Mouse (Mus musculus) midbrain, embryonic 11.5 days (tissue): ENCODE data around the gene Crtam. TPM values are rescaled to one million over a fixed set of nuclear protein-coding genes. Genes with fewer than 3 reads are reported as not detected.

Source experiments
- ATAC-seq: fragments of 200-750 bp; cut with Nextera tagmentation; 2 replicates; pipeline ENCODE4 v1.8.0; 2017; ENCODE audit warnings: moderate TSS enrichment, moderate library complexity; ENCODE audit not compliant: low FRiP score
- DNase-seq: peaks from one replicate; pipeline ENCODE4 v3.0.0; 2015; ENCODE audit warnings: low spot score; ENCODE audit errors: missing footprints
- H3K27ac ChIP-seq: fragments of 300-500 bp; sonication (generic); 2 replicates; pipeline ENCODE4 v1.5.1; 2014; ENCODE audit warnings: low read depth, low read length
- H3K27me3 ChIP-seq: fragments of 300-500 bp; sonication (generic); 2 replicates; pipeline ENCODE4 v1.6.1; 2014; ENCODE audit warnings: mild to moderate bottlenecking, low read length, moderate library complexity, mixed read lengths; ENCODE audit not compliant: control insufficient read depth, insufficient read depth
- H3K36me3 ChIP-seq: fragments of 300-500 bp; sonication (generic); 2 replicates; pipeline ENCODE4 v1.6.1; 2014; ENCODE audit warnings: mild to moderate bottlenecking, low read length, moderate library complexity, mixed read lengths; ENCODE audit not compliant: control insufficient read depth, insufficient read depth
- H3K4me1 ChIP-seq: fragments of 300-500 bp; sonication (generic); 2 replicates; pipeline ENCODE4 v1.6.1; 2014; ENCODE audit warnings: low read length; ENCODE audit not compliant: control insufficient read depth, insufficient read depth
- H3K4me2 ChIP-seq: fragments of 300-500 bp; sonication (generic); 2 replicates; pipeline ENCODE4 v1.6.1; 2014; ENCODE audit warnings: mild to moderate bottlenecking, moderate library complexity
- H3K4me3 ChIP-seq: fragments of 300-500 bp; sonication (generic); 2 replicates; pipeline ENCODE4 v1.5.1; 2014; ENCODE audit warnings: low read depth, low read length
- H3K9ac ChIP-seq: fragments of 300-500 bp; sonication (generic); 2 replicates; pipeline ENCODE4 v1.6.1; 2014; ENCODE audit warnings: low read length
- H3K9me3 ChIP-seq: fragments of 300-500 bp; sonication (generic); 2 replicates; pipeline ENCODE4 v1.6.1; 2016; ENCODE audit warnings: low read length; ENCODE audit not compliant: control insufficient read depth
- WGBS: fragments of 180-500 bp; shearing (Covaris S2); extraction: QIAGEN DNeasy Blood & Tissue Kit; methylation state at CpG from one replicate; pipeline ENCODE4 v1.1.7; 2014; 5-methylcytosine and 5-hydroxymethylcytosine counted together
- polyA plus RNA-seq: library from polyadenylated mRNA; unstranded; fragments of >200 nt; fragmentation: Nextera tagmentation; extraction: Ambion mirVana; gene quantifications from 2 replicates; pipeline ENCODE4 v1.2.1, GENCODE M21; 2014

Crtam gene
- polyA plus RNA-seq, result 0.07 TPM in 1 of 2 replicates, not detected in the other

DNA sequence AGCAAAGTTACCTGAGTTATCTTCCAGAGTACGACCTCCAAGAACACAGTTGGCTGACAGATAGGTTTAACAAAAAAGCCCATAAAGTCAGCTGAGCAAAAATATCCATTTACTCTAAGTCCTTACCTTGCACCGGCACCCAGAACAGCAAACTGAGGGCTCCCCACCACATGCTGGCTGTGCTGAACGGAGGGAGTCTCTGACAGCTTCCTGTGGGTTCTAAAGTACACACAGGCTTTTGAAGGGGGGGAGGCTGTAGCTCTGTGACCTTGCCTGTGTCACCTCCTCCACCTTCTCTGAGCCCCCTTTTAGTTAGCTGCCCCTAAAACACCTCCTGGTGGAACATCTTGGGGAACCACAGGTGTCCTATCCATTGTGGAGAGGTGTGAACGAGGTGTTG lies at the start of gene Crtam:
TSS of gene Crtam (minus strand) at position 214 of the 400 bp plus-strand sequence.
- H3K4me1 ChIP-seq, result peaks cover 3% of the 10 kb centered on the region; the same call in 1 of the 2 replicates
- no peak within 1 kb of the TSS for H3K27ac ChIP-seq
- H3K4me2 ChIP-seq, result no peak within 1 kb of the TSS
- H3K9me3 ChIP-seq, result no peaks in the 10 kb centered on the region
- no peaks in the 10 kb centered on the region for H3K27me3 ChIP-seq
- no peak within 1 kb of the TSS for H3K4me3 ChIP-seq
- 68% methylated on average over 4 of the region's 4 CpGs for WGBS
- no peak for ATAC-seq
- DNase-seq, result no peak
- no peaks in the 10 kb centered on the region for H3K36me3 ChIP-seq
- H3K9ac ChIP-seq, result no peak within 1 kb of the TSS

- ATAC-seq, result no peak
- WGBS, result 84% methylated on average over 9 of the region's 9 CpGs
Measured at GRCm38 (mm10) chr9:41054166-41054565, 49.7 kb upstream of the Crtam start.

GRCm38 (mm10) chr9:41053478-41053877 lies 49.0 kb upstream of the Crtam start:
- Histone ChIP-seq H3K36me3 (no peaks in the 10 kb centered on the region), H3K4me1 (no peaks in the 10 kb centered on the region), H3K27me3 (no peaks in the 10 kb centered on the region), H3K9ac (no peak overlapping the region), H3K4me3 (no peak overlapping the region), H3K4me2 (no peak overlapping the region), H3K27ac (no peak overlapping the region), H3K9me3 (no peaks in the 10 kb centered on the region)
- WGBS, result 64% methylated on average over 4 of the region's 4 CpGs
- no peak for DNase-seq
- ATAC-seq, result no peak

More at GRCm38 (mm10) chr9:41054166-41054565, 49.7 kb upstream of the Crtam start:
- no peak overlapping the region for H3K4me3 ChIP-seq
- H3K27ac ChIP-seq, result no peak overlapping the region
- no peaks in the 10 kb centered on the region for H3K9me3 ChIP-seq
- no peaks in the 10 kb centered on the region for H3K36me3 ChIP-seq
- H3K4me2 ChIP-seq, result no peak overlapping the region
- H3K27me3 ChIP-seq, result no peaks in the 10 kb centered on the region
- no peaks in the 10 kb centered on the region for H3K4me1 ChIP-seq
- DNase-seq, result no peak
- no peak overlapping the region for H3K9ac ChIP-seq

GRCm38 (mm10) chr9:41051080-41051932 lies 46.9 kb upstream of the Crtam start:
- no peak overlapping the region for H3K27ac ChIP-seq
- no peak overlapping the region for H3K4me2 ChIP-seq

GRCm38 (mm10) chr9:41050331-41051079 lies 46.1 kb upstream of the Crtam start:
- Histone ChIP-seq H3K4me2 (no peak overlapping the region), H3K9me3 (no peaks in the 10 kb centered on the region), H3K27me3 (no peaks in the 10 kb centered on the region), H3K9ac (no peak overlapping the region), H3K36me3 (no peaks in the 10 kb centered on the region), H3K4me3 (no peak overlapping the region), H3K27ac (no peak overlapping the region), H3K4me1 (no peaks in the 10 kb centered on the region)
- WGBS, result 86% methylated on average over 12 of the region's 12 CpGs
- DNase-seq (peak; percentile 41), ATAC-seq (no peak)

More at GRCm38 (mm10) chr9:41051080-41051932, 46.9 kb upstream of the Crtam start:
- Histone ChIP-seq H3K9me3 (no peaks in the 10 kb centered on the region), H3K9ac (no peak overlapping the region), H3K4me1 (no peaks in the 10 kb centered on the region), H3K4me3 (no peak overlapping the region), H3K27me3 (no peaks in the 10 kb centered on the region), H3K36me3 (no peaks in the 10 kb centered on the region)
- DNase-seq, result peak; percentile 72
- 78% methylated on average over 11 of the region's 11 CpGs for WGBS
- no peak for ATAC-seq

- H3K4me3 ChIP-seq, result no peak overlapping the region
- no peak overlapping the region for H3K9ac ChIP-seq
- no peaks in the 10 kb centered on the region for H3K4me1 ChIP-seq
- 80% methylated on average over 7 of the region's 7 CpGs for WGBS
- H3K36me3 ChIP-seq, result no peaks in the 10 kb centered on the region
- H3K27ac ChIP-seq, result no peak overlapping the region
- DNase-seq (peak; percentile 65), ATAC-seq (no peak)
- no peaks in the 10 kb centered on the region for H3K27me3 ChIP-seq
- no peaks in the 10 kb centered on the region for H3K9me3 ChIP-seq
- H3K4me2 ChIP-seq, result no peak overlapping the region
Measured at GRCm38 (mm10) chr9:41049282-41049681, 44.9 kb upstream of the Crtam start.

DNA sequence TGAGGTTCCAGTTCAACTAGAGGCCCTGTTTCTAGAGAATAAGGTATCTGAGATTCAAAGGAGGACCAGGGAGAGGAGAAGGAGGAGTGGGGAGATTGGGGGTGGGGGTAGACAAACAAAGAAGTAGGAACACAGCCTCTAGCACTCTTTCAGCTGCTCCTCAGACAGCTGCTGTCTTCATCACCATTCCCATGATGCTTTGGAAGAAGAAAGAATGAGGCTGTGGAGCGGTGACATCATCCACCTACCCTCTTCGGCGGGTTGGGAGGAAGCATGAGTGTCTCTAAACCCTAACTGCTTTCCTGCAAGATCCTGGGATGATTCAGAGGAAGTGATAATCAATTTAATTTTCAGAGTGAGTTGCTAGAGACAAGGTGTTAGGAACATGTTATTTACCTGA lies 44.4 kb upstream of the Crtam start:
- H3K27me3 ChIP-seq, result no peaks in the 10 kb centered on the region
- ATAC-seq (no peak), DNase-seq (peak; percentile 41)
- no peak overlapping the region for H3K27ac ChIP-seq
- H3K9me3 ChIP-seq, result no peaks in the 10 kb centered on the region
- H3K9ac ChIP-seq, result no peak overlapping the region
- no peak overlapping the region for H3K4me3 ChIP-seq
- H3K4me2 ChIP-seq, result no peak overlapping the region
- no peaks in the 10 kb centered on the region for H3K36me3 ChIP-seq
- WGBS, result 83% methylated on average over 3 of the region's 3 CpGs
- H3K4me1 ChIP-seq, result no peaks in the 10 kb centered on the region

GRCm38 (mm10) chr9:41048216-41048615 lies 43.8 kb upstream of the Crtam start:
- H3K4me2 ChIP-seq, result no peak overlapping the region
- 95% methylated on average over 7 of the region's 7 CpGs for WGBS
- no peaks in the 10 kb centered on the region for H3K27me3 ChIP-seq
- no peak overlapping the region for H3K9ac ChIP-seq
- H3K27ac ChIP-seq, result no peak overlapping the region
- DNase-seq (peak; percentile 66), ATAC-seq (no peak)
- no peak overlapping the region for H3K4me3 ChIP-seq
- H3K4me1 ChIP-seq, result no peaks in the 10 kb centered on the region
- no peaks in the 10 kb centered on the region for H3K9me3 ChIP-seq
- H3K36me3 ChIP-seq, result no peaks in the 10 kb centered on the region

GRCm38 (mm10) chr9:41047654-41048053 lies 43.2 kb upstream of the Crtam start:
- DNase-seq, result no peak

More at GRCm38 (mm10) chr9:41047654-41048053, 43.2 kb upstream of the Crtam start:
- Histone ChIP-seq H3K4me2 (no peak overlapping the region), H3K9me3 (no peaks in the 10 kb centered on the region), H3K27me3 (no peaks in the 10 kb centered on the region), H3K36me3 (no peaks in the 10 kb centered on the region), H3K9ac (no peak overlapping the region), H3K4me3 (no peak overlapping the region), H3K27ac (no peak overlapping the region), H3K4me1 (no peaks in the 10 kb centered on the region)
- WGBS, result 95% methylated on average over 2 of the region's 2 CpGs
- no peak for ATAC-seq
